Mouse (Mus musculus) kidney, embryonic 16.5 days (tissue): ENCODE results near the gene Gja10. TPM values are rescaled to one million over a fixed set of nuclear protein-coding genes. Genes with fewer than 3 reads are reported as not detected.

Experiments
- ATAC-seq: fragments of 200-750 bp; cut with Nextera tagmentation; 2 replicates; pipeline ENCODE4 v1.8.0; 2017; ENCODE audit warnings: moderate TSS enrichment; ENCODE audit not compliant: low FRiP score, low TSS enrichment
- H3K27ac ChIP-seq: fragments of 300-500 bp; sonication (generic); 2 replicates; pipeline ENCODE4 v1.5.1; 2014; ENCODE audit warnings: low read length
- H3K27me3 ChIP-seq: fragments of 300-500 bp; sonication (generic); 2 replicates; pipeline ENCODE4 v1.6.1; 2014; ENCODE audit warnings: low read length, control low read depth, mixed read lengths; ENCODE audit not compliant: insufficient read depth
- H3K36me3 ChIP-seq: fragments of 300-500 bp; sonication (generic); 2 replicates; pipeline ENCODE4 v1.6.1; 2014; ENCODE audit warnings: low read length, control low read depth, mixed read lengths; ENCODE audit not compliant: insufficient read depth
- H3K4me1 ChIP-seq: fragments of 300-500 bp; sonication (generic); 2 replicates; pipeline ENCODE4 v1.6.1; 2014; ENCODE audit warnings: low read length, control low read depth, mixed read lengths; ENCODE audit not compliant: insufficient read depth
- H3K4me2 ChIP-seq: fragments of 300-500 bp; sonication (generic); replicated peaks from 2 replicates; pipeline ENCODE4 v1.6.1; 2014; ENCODE audit warnings: low read depth, low read length
- H3K4me3 ChIP-seq: fragments of 300-500 bp; sonication (generic); 2 replicates; pipeline ENCODE4 v1.5.1; 2014; ENCODE audit warnings: mild to moderate bottlenecking, low read length
- H3K9ac ChIP-seq: fragments of 300-500 bp; sonication (generic); replicated peaks from 2 replicates; pipeline ENCODE4 v1.6.1; 2014; ENCODE audit warnings: low read length
- H3K9me3 ChIP-seq: fragments of 300-500 bp; sonication (generic); 2 replicates; pipeline ENCODE4 v1.6.1; 2016; ENCODE audit warnings: low read length, control low read depth
- WGBS: fragments of 180-500 bp; shearing (Covaris S2); extraction: QIAGEN DNeasy Blood & Tissue Kit; methylation state at CpG from one replicate; pipeline ENCODE4 v1.1.7; 2014; 5-methylcytosine and 5-hydroxymethylcytosine counted together
- polyA plus RNA-seq: library from polyadenylated mRNA; unstranded; fragments of >200 nt; fragmentation: Nextera tagmentation; extraction: Ambion mirVana; gene quantifications from 2 replicates; pipeline ENCODE4 v1.2.1, GENCODE M21; 2015

The Gja10 gene
- polyA plus RNA-seq, 1 experiment from 2014 or later = not detected

GRCm38 (mm10) chr4:32575165-32575564 is 27.4 kb downstream of the Gja10 start:
- H3K27me3 ChIP-seq = no peaks in the 10 kb centered on the region
- no peaks in the 10 kb centered on the region for H3K9me3 ChIP-seq
- no peak overlapping the region for H3K9ac ChIP-seq
- no peaks in the 10 kb centered on the region for H3K4me1 ChIP-seq
- WGBS = 58% methylated on average over 9 of the region's 9 CpGs
- no peak for ATAC-seq
- H3K36me3 ChIP-seq = peaks cover 2% of the 10 kb centered on the region; the same call in 1 of the 2 replicates
- no peak overlapping the region for H3K4me2 ChIP-seq
- no peak overlapping the region for H3K27ac ChIP-seq
- H3K4me3 ChIP-seq = no peak overlapping the region

- Histone ChIP-seq H3K9me3 (no peaks in the 10 kb centered on the region), H3K27me3 (no peaks in the 10 kb centered on the region), H3K4me3 (no peak overlapping the region), H3K4me2 (no peak overlapping the region), H3K36me3 (no peaks in the 10 kb centered on the region), H3K4me1 (no peaks in the 10 kb centered on the region), H3K27ac (no peak overlapping the region), H3K9ac (no peak overlapping the region)
- WGBS = 84% methylated on average over 1 of the region's 1 CpGs
- no peak for ATAC-seq
These were observed 28.0 kb downstream of the Gja10 start for GRCm38 (mm10) chr4:32574604-32575003.

- Histone ChIP-seq H3K9me3 (no peaks in the 10 kb centered on the region), H3K4me1 (no peaks in the 10 kb centered on the region), H3K27me3 (no peaks in the 10 kb centered on the region), H3K4me2 (no peak overlapping the region), H3K27ac (no peak overlapping the region), H3K4me3 (no peak overlapping the region), H3K36me3 (no peaks in the 10 kb centered on the region), H3K9ac (no peak overlapping the region)
- ATAC-seq = no peak
- 81% methylated on average over 5 of the region's 5 CpGs for WGBS
These were observed 29.0 kb downstream of the Gja10 start for GRCm38 (mm10) chr4:32573586-32573985.

- no peak overlapping the region for H3K4me3 ChIP-seq
- H3K27ac ChIP-seq = no peak overlapping the region
- no peaks in the 10 kb centered on the region for H3K9me3 ChIP-seq
- 62% methylated on average over 1 of the region's 1 CpGs for WGBS
- H3K27me3 ChIP-seq = no peaks in the 10 kb centered on the region
- no peak overlapping the region for H3K4me2 ChIP-seq
- no peaks in the 10 kb centered on the region for H3K4me1 ChIP-seq
- H3K9ac ChIP-seq = no peak overlapping the region
- no peaks in the 10 kb centered on the region for H3K36me3 ChIP-seq
- ATAC-seq = peak; percentile 69; the same call in 1 of the 2 replicates
These were observed 30.4 kb downstream of the Gja10 start for GRCm38 (mm10) chr4:32572118-32572517.

GRCm38 (mm10) chr4:32571441-32571840 is 31.1 kb downstream of the Gja10 start:
- no peaks in the 10 kb centered on the region for H3K4me1 ChIP-seq
- H3K4me3 ChIP-seq = no peak overlapping the region
- WGBS = 69% methylated on average over 3 of the region's 3 CpGs
- H3K36me3 ChIP-seq = no peaks in the 10 kb centered on the region
- no peaks in the 10 kb centered on the region for H3K9me3 ChIP-seq
- no peak overlapping the region for H3K4me2 ChIP-seq
- H3K9ac ChIP-seq = no peak overlapping the region
- no peak overlapping the region for H3K27ac ChIP-seq
- ATAC-seq = no peak
- H3K27me3 ChIP-seq = no peaks in the 10 kb centered on the region

GRCm38 (mm10) chr4:32570939-32571317 is 31.6 kb downstream of the Gja10 start:
- Histone ChIP-seq H3K27me3 (no peaks in the 10 kb centered on the region), H3K36me3 (no peaks in the 10 kb centered on the region), H3K4me1 (no peaks in the 10 kb centered on the region), H3K9ac (no peak overlapping the region), H3K9me3 (no peaks in the 10 kb centered on the region), H3K27ac (no peak overlapping the region), H3K4me2 (no peak overlapping the region), H3K4me3 (no peak overlapping the region)
- ATAC-seq = no peak
- WGBS = 65% methylated on average over 8 of the region's 8 CpGs

- H3K9ac ChIP-seq = no peak overlapping the region
- peak; percentile 33; the same call in 1 of the 2 replicates for ATAC-seq
- 60% methylated on average over 17 of the region's 17 CpGs for WGBS
- no peaks in the 10 kb centered on the region for H3K27me3 ChIP-seq
- no peaks in the 10 kb centered on the region for H3K4me1 ChIP-seq
- no peaks in the 10 kb centered on the region for H3K9me3 ChIP-seq
- H3K4me3 ChIP-seq = no peak overlapping the region
- no peak overlapping the region for H3K4me2 ChIP-seq
- H3K36me3 ChIP-seq = no peaks in the 10 kb centered on the region
- no peak overlapping the region for H3K27ac ChIP-seq
These were observed 32.3 kb downstream of the Gja10 start for GRCm38 (mm10) chr4:32569995-32570938.

- 89% methylated on average over 4 of the region's 4 CpGs for WGBS
- no peaks in the 10 kb centered on the region for H3K9me3 ChIP-seq
- no peaks in the 10 kb centered on the region for H3K27me3 ChIP-seq
- H3K4me1 ChIP-seq = no peaks in the 10 kb centered on the region
- H3K4me2 ChIP-seq = no peak overlapping the region
- H3K4me3 ChIP-seq = no peak overlapping the region
- ATAC-seq = no peak
- H3K27ac ChIP-seq = no peak overlapping the region
- H3K36me3 ChIP-seq = no peaks in the 10 kb centered on the region
- H3K9ac ChIP-seq = no peak overlapping the region
These were observed 33.5 kb downstream of the Gja10 start for GRCm38 (mm10) chr4:32569054-32569453.

- Histone ChIP-seq H3K4me2 (no peak overlapping the region), H3K9ac (no peak overlapping the region), H3K27me3 (no peaks in the 10 kb centered on the region), H3K27ac (no peak overlapping the region), H3K36me3 (peaks cover 9% of the 10 kb centered on the region; the same call in 1 of the 2 replicates), H3K4me3 (no peak overlapping the region), H3K4me1 (peaks cover 13% of the 10 kb centered on the region), H3K9me3 (no peaks in the 10 kb centered on the region)
- WGBS = 83% methylated on average over 8 of the region's 8 CpGs
- no peak for ATAC-seq
These were observed 37.6 kb downstream of the Gja10 start for GRCm38 (mm10) chr4:32564918-32565317.

- H3K36me3 ChIP-seq = peaks cover 9% of the 10 kb centered on the region; the same call in 1 of the 2 replicates
- no peak overlapping the region for H3K9ac ChIP-seq
- H3K9me3 ChIP-seq = no peaks in the 10 kb centered on the region
- no peak overlapping the region for H3K4me2 ChIP-seq
- 87% methylated on average over 7 of the region's 7 CpGs for WGBS
- H3K27me3 ChIP-seq = no peaks in the 10 kb centered on the region
- no peak overlapping the region for H3K4me3 ChIP-seq
- peaks cover 13% of the 10 kb centered on the region for H3K4me1 ChIP-seq
- H3K27ac ChIP-seq = no peak overlapping the region
- no peak for ATAC-seq
These were observed 38.1 kb downstream of the Gja10 start for GRCm38 (mm10) chr4:32564416-32564815.
